In the genomic region with DNA sequence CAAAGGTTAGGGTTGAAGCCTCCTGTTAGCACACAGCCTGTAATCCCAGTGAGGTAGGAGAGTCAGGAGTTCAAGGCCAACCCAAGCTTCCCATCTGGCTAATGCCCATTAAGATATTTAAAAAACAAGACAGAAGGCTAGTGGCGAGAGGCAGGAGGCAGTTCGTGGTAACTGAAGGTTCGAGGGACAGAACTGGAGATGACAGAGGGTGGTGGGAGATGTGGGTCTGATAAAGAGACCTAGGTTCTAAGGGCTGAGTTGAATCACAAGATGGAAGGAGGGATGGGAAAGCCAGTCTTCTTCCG, we compare ENCODE assay signal across 7 mouse cellular contexts. TPM values are rescaled to one million over a fixed set of nuclear protein-coding genes. Genes with fewer than 3 reads are reported as not detected.
DNase-seq lines count a peak whose midpoint lies in the region; ATAC-seq and TF ChIP-seq lines count a peak whose summit lies in the region.

A gene (plus strand): TSS at position 301 of the 305 bp plus-strand sequence.

- H3K9me3 ChIP-seq in forebrain, embryonic 12.5 days, result no peaks in the 10 kb centered on the region
- no peaks in the 10 kb centered on the region for H3K9me3 ChIP-seq in neural tube, embryonic 13.5 days

- no peak for DNase-seq in left cerebral cortex, adult 2 months (ENCODE audit: extremely low spot score in 1 of 2, low spot score in 2 of 2)
- no peak for DNase-seq in left cerebral cortex, adult 9 months (ENCODE audit: low spot score in 2 of 2)
- no peak for DNase-seq in left cerebral cortex, adult 8-10 months (ENCODE audit: low spot score in 2 of 2)
- DNase-seq in thymus, postnatal 14 days, result no peak
- DNase-seq in thymus, adult 2 months, result no peak

- 0 out of 2 replicates have a peak, but pooled peaks have one; percentile 15 for ATAC-seq in forebrain, embryonic 12.5 days (ENCODE audit: low FRiP score)
- no peak for ATAC-seq in neural tube, embryonic 13.5 days (ENCODE audit: low read depth)

- H3K9ac ChIP-seq in forebrain, embryonic 12.5 days, result peak within 1 kb of the TSS; percentile 75
- peak within 1 kb of the TSS; percentile 77 for H3K9ac ChIP-seq in neural tube, embryonic 13.5 days

- intact Hi-C loops in left cerebral cortex, adult 2 months (cut with DNase I), result no loop called here

- H3K36me3 ChIP-seq in forebrain, embryonic 12.5 days (replicated peaks), result peaks cover 8% of the 10 kb centered on the region
- H3K36me3 ChIP-seq in neural tube, embryonic 13.5 days, result peaks cover 6% of the 10 kb centered on the region
- H3K36me3 ChIP-seq in thymus, adult 2 months (ENCODE audit: control insufficient read depth, insufficient read depth, low read length), result peaks cover 5% of the 10 kb centered on the region; the same call in 1 of the 2 replicates

- H3K4me3 ChIP-seq in left cerebral cortex, adult 2 months, result peak within 1 kb of the TSS; percentile 66
- H3K4me3 ChIP-seq in forebrain, embryonic 12.5 days (replicated peaks), result peak within 1 kb of the TSS; percentile 64
- H3K4me3 ChIP-seq in neural tube, embryonic 13.5 days, result peak within 1 kb of the TSS; percentile 54
- no peak within 1 kb of the TSS for H3K4me3 ChIP-seq in thymus, adult 2 months (ENCODE audit: control insufficient read depth, insufficient read depth, low read length)

- no peak for TF ChIP-seq CTCF in left cerebral cortex, adult 2 months (IDR thresholded peaks at IDR 0.05)
- no peak for TF ChIP-seq CTCF in thymus, adult 2 months (IDR thresholded peaks at IDR 0.05; ENCODE audit: borderline replicate concordance, control insufficient read depth, extremely low read depth, insufficient read depth, low read length, poor library complexity)

- peaks cover 34% of the 10 kb centered on the region for H3K4me1 ChIP-seq in forebrain, embryonic 12.5 days
- H3K4me1 ChIP-seq in neural tube, embryonic 13.5 days (replicated peaks), result peaks cover 24% of the 10 kb centered on the region
- peaks cover 6% of the 10 kb centered on the region for H3K4me1 ChIP-seq in thymus, adult 2 months (replicated peaks; ENCODE audit: control insufficient read depth, insufficient read depth, low read length)

- peak within 1 kb of the TSS; percentile 77 for H3K27ac ChIP-seq in left cerebral cortex, adult 2 months
- no peak within 1 kb of the TSS; the same call in 1 of the 2 replicates for H3K27ac ChIP-seq in forebrain, embryonic 12.5 days
- H3K27ac ChIP-seq in neural tube, embryonic 13.5 days (replicated peaks), result no peak within 1 kb of the TSS
- H3K27ac ChIP-seq in thymus, adult 2 months (ENCODE audit: control insufficient read depth, insufficient read depth, low read length), result no peak within 1 kb of the TSS

- WGBS in forebrain, embryonic 12.5 days, result 31% methylated on average over 4 of the region's 4 CpGs
- WGBS in neural tube, embryonic 13.5 days, result 19% methylated on average over 4 of the region's 4 CpGs
- 46% methylated on average over 4 of the region's 4 CpGs for WGBS in thymus, adult 2 months

- TF ChIP-seq POLR2A in thymus, adult 2 months (IDR thresholded peaks at IDR 0.05; ENCODE audit: control insufficient read depth, extremely low read depth, insufficient read depth, low read length, poor library complexity), result no peak

- peak within 1 kb of the TSS; percentile 100 for H3K4me2 ChIP-seq in forebrain, embryonic 12.5 days
- H3K4me2 ChIP-seq in neural tube, embryonic 13.5 days, result peak within 1 kb of the TSS; percentile 98

- H3K27me3 ChIP-seq in forebrain, embryonic 12.5 days, result peaks cover 42% of the 10 kb centered on the region
- peaks cover 52% of the 10 kb centered on the region for H3K27me3 ChIP-seq in neural tube, embryonic 13.5 days
- peaks cover 22% of the 10 kb centered on the region; the same call in 1 of the 2 replicates for H3K27me3 ChIP-seq in thymus, adult 2 months (ENCODE audit: control insufficient read depth, insufficient read depth, low read length)

RNA-seq across cellular contexts. Expression of the gene that starts here (rescaled TPM):
- 10 to 100 TPM; 46.9 to 51.7 TPM for total RNA-seq in left cerebral cortex, adult 2 months (2021)
- 5.5 and 6.6 TPM in 2 replicates for polyA plus RNA-seq in forebrain, embryonic 12.5 days (2016; fragmentation: Nextera tagmentation; extraction: Ambion mirVana)
- 10 to 100 TPM; 45.6 to 57.5 (median 53.5) TPM for total RNA-seq in left cerebral cortex, adult 8-10 months (2022)
- polyA plus RNA-seq in neural tube, embryonic 13.5 days (2015; fragmentation: Nextera tagmentation; extraction: Ambion mirVana), result 8.2 and 9.5 TPM in 2 replicates
- 0.12 and 0.13 TPM in 2 replicates for polyA plus RNA-seq in thymus, adult 2 months (2012; rRNA removed)
